In genomic region chr14:21275786-21276185, GRCm38 (mm10) we compare ENCODE assay signal across 25 mouse cellular contexts.
"Had no signal": no experiment of that assay in that cellular context is flagged by ENCODE, and none has a peak within 500 bp of the region (broad histone marks: within the 10 kb centered on the region; RNA-seq: fewer than 3 reads in every experiment).

No protein-coding gene starts in this region.

- H3K4me2 ChIP-seq: heart, embryonic 12.5 days; hindbrain, embryonic 12.5 days; hindbrain, embryonic 14.5 days; intestine, embryonic 15.5 days; limb, embryonic 13.5 days; limb, embryonic 15.5 days; liver, embryonic 13.5 days had no signal

- H3K9me3 ChIP-seq: heart, embryonic 10.5 days; heart, embryonic 12.5 days; hindbrain, embryonic 10.5 days; hindbrain, embryonic 12.5 days; intestine, embryonic 15.5 days; limb, embryonic 13.5 days; limb, embryonic 15.5 days; liver, embryonic 13.5 days had no signal

- H3K9ac ChIP-seq: heart, embryonic 12.5 days; hindbrain, embryonic 12.5 days; hindbrain, embryonic 14.5 days; intestine, embryonic 15.5 days; limb, embryonic 13.5 days; limb, embryonic 15.5 days; liver, embryonic 13.5 days had no signal

- DNase-seq: gastrocnemius, adult 2 months; gastrocnemius, postnatal 10 days; gastrocnemius, postnatal 25 days; heart, adult 18-20 months; heart, postnatal 10 days; heart, postnatal 4 days; kidney, adult 18-20 months; kidney, adult 8-10 months; kidney, postnatal 10 days; kidney, postnatal 25 days; kidney, postnatal 4 days; liver, embryonic 13.5 days had no signal

- H3K4me1 ChIP-seq: hindbrain, embryonic 10.5 days; intestine, embryonic 15.5 days; limb, embryonic 15.5 days had no signal

- H3K27me3 ChIP-seq: heart, embryonic 12.5 days; hindbrain, embryonic 12.5 days; intestine, embryonic 15.5 days; limb, embryonic 13.5 days; limb, embryonic 15.5 days; liver, embryonic 13.5 days had no signal

- ATAC-seq: hindbrain, embryonic 16.5 days; inflammation-experienced regulatory T-cells, adult 6 months; intestine, embryonic 15.5 days; intestine, postnatal 0 days had no signal

- H3K27ac ChIP-seq: gastrocnemius, adult 2 months; heart, embryonic 10.5 days; hindbrain, embryonic 10.5 days; hindbrain, embryonic 12.5 days; hindbrain, embryonic 14.5 days; intestine, embryonic 15.5 days; layer of hippocampus, adult 2 months; left cerebral cortex, adult 2 months; limb, embryonic 13.5 days; limb, embryonic 15.5 days; liver, embryonic 13.5 days had no signal

- H3K4me3 ChIP-seq: gastrocnemius, adult 2 months; heart, embryonic 10.5 days; heart, embryonic 12.5 days; hindbrain, embryonic 10.5 days; hindbrain, embryonic 12.5 days; intestine, embryonic 15.5 days; layer of hippocampus, adult 2 months; left cerebral cortex, adult 2 months; limb, embryonic 13.5 days; limb, embryonic 15.5 days; liver, embryonic 13.5 days had no signal

- H3K36me3 ChIP-seq: heart, embryonic 10.5 days; heart, embryonic 12.5 days; hindbrain, embryonic 10.5 days; hindbrain, embryonic 12.5 days; intestine, embryonic 15.5 days; limb, embryonic 13.5 days; limb, embryonic 15.5 days; liver, embryonic 13.5 days had no signal
